Mouse (Mus musculus) liver, embryonic 11.5 days (tissue): ENCODE results near the gene Pgbd1. TPM values are rescaled to one million over a fixed set of nuclear protein-coding genes. Genes with fewer than 3 reads are reported as not detected.

Experiments
- ATAC-seq: fragments of 200-750 bp; cut with Nextera tagmentation; replicated peaks from 2 replicates; pipeline ENCODE4 v1.8.0; 2017; ENCODE audit warnings: moderate number of reproducible peaks, mild to moderate bottlenecking, moderate TSS enrichment, moderate library complexity; ENCODE audit not compliant: low FRiP score
- DNase-seq: peaks from one replicate; pipeline ENCODE4 v3.0.0-alpha.2; 2017; ENCODE audit warnings: low spot score
- H3K27ac ChIP-seq: fragments of 300-500 bp; sonication (generic); 2 replicates; pipeline ENCODE4 v1.5.1; 2014; ENCODE audit warnings: mild to moderate bottlenecking, low read depth, low read length, control low read depth
- H3K27me3 ChIP-seq: fragments of 300-500 bp; sonication (generic); replicated peaks from 2 replicates; pipeline ENCODE4 v1.6.1; 2014; ENCODE audit warnings: low read length, mixed read lengths; ENCODE audit not compliant: control insufficient read depth, insufficient read depth
- H3K36me3 ChIP-seq: fragments of 300-500 bp; sonication (generic); 2 replicates; pipeline ENCODE4 v1.6.1; 2014; ENCODE audit warnings: mild to moderate bottlenecking, low read length, moderate library complexity, mixed read lengths; ENCODE audit not compliant: control insufficient read depth, insufficient read depth
- H3K4me1 ChIP-seq: fragments of 300-500 bp; sonication (generic); replicated peaks from 2 replicates; pipeline ENCODE4 v1.6.1; 2014; ENCODE audit warnings: low read length, mixed read lengths; ENCODE audit not compliant: control insufficient read depth, insufficient read depth
- H3K4me2 ChIP-seq: fragments of 300-500 bp; sonication (generic); 2 replicates; pipeline ENCODE4 v1.6.1; 2014; ENCODE audit warnings: mild to moderate bottlenecking, control low read depth, moderate library complexity
- H3K4me3 ChIP-seq: fragments of 300-500 bp; sonication (generic); 2 replicates; pipeline ENCODE4 v1.5.1; 2014; ENCODE audit warnings: low read depth, low read length, control low read depth
- H3K9ac ChIP-seq: fragments of 300-500 bp; sonication (generic); 2 replicates; pipeline ENCODE4 v1.6.1; 2014; ENCODE audit warnings: low read depth, low read length, control low read depth
- H3K9me3 ChIP-seq: fragments of 300-500 bp; sonication (generic); 2 replicates; pipeline ENCODE4 v1.6.1; 2016; ENCODE audit warnings: low read length, inconsistent platforms, mixed read lengths; ENCODE audit not compliant: control insufficient read depth
- WGBS: fragments of 180-500 bp; shearing (Covaris S2); extraction: QIAGEN DNeasy Blood & Tissue Kit; methylation state at CpG from one replicate; pipeline ENCODE4 v1.1.7; 2014; 5-methylcytosine and 5-hydroxymethylcytosine counted together
- microRNA counts: library from miRNA; unstranded; fragments of <30 nt; microRNA quantifications from one replicate; lab custom pipeline; 2015
- microRNA-seq: library from miRNA; unstranded; fragments of <30 nt; microRNA quantifications from one replicate; pipeline ENCODE4, GENCODE M21; 2017; ENCODE audit warnings: borderline number of aligned reads
- polyA plus RNA-seq: library from polyadenylated mRNA; unstranded; fragments of >200 nt; fragmentation: Nextera tagmentation; extraction: Ambion mirVana; gene quantifications from 2 replicates; pipeline ENCODE4 v1.2.1, GENCODE M21; 2014

The Pgbd1 gene
- polyA plus RNA-seq, 1 experiment from 2014 or later: 2.8 TPM

GRCm38 (mm10) chr13:21395623-21396022 is 45.2 kb downstream of the Pgbd1 start:
- Histone ChIP-seq H3K4me3 (no peak overlapping the region), H3K36me3 (peaks cover 35% of the 10 kb centered on the region), H3K4me2 (no peak overlapping the region), H3K27ac (no peak overlapping the region), H3K9me3 (no peaks in the 10 kb centered on the region), H3K27me3 (no peaks in the 10 kb centered on the region), H3K4me1 (no peaks in the 10 kb centered on the region), H3K9ac (no peak overlapping the region)
- DNase-seq (no peak), ATAC-seq (no peak)
- 90% methylated on average over 6 of the region's 6 CpGs for WGBS

- no peak overlapping the region for H3K4me2 ChIP-seq
- H3K36me3 ChIP-seq: peaks cover 38% of the 10 kb centered on the region
- H3K9ac ChIP-seq: no peak overlapping the region
- no peaks in the 10 kb centered on the region for H3K9me3 ChIP-seq
- DNase-seq: no peak
- H3K4me3 ChIP-seq: no peak overlapping the region
- H3K27me3 ChIP-seq: no peaks in the 10 kb centered on the region
- no peak overlapping the region for H3K27ac ChIP-seq
- no peak for ATAC-seq
- 94% methylated on average over 1 of the region's 1 CpGs for WGBS
- no peaks in the 10 kb centered on the region for H3K4me1 ChIP-seq
Measured at GRCm38 (mm10) chr13:21395211-21395610, 45.6 kb downstream of the Pgbd1 start.

GRCm38 (mm10) chr13:21377773-21378172 is 63.1 kb downstream of the Pgbd1 start:
- H3K9ac ChIP-seq: no peak overlapping the region
- H3K4me1 ChIP-seq: no peaks in the 10 kb centered on the region
- H3K9me3 ChIP-seq: no peaks in the 10 kb centered on the region
- 76% methylated on average over 2 of the region's 2 CpGs for WGBS
- H3K27me3 ChIP-seq: no peaks in the 10 kb centered on the region
- no peaks in the 10 kb centered on the region for H3K36me3 ChIP-seq
- H3K4me3 ChIP-seq: no peak overlapping the region
- H3K27ac ChIP-seq: no peak overlapping the region
- DNase-seq (no peak), ATAC-seq (no peak)
- H3K4me2 ChIP-seq: no peak overlapping the region

GRCm38 (mm10) chr13:21372700-21373099 is 68.2 kb downstream of the Pgbd1 start:
- Histone ChIP-seq H3K4me3 (no peak overlapping the region), H3K9ac (no peak overlapping the region), H3K9me3 (no peaks in the 10 kb centered on the region), H3K4me2 (no peak overlapping the region), H3K27me3 (no peaks in the 10 kb centered on the region), H3K4me1 (no peaks in the 10 kb centered on the region), H3K27ac (no peak overlapping the region), H3K36me3 (peaks cover 15% of the 10 kb centered on the region; the same call in 1 of the 2 replicates)
- ATAC-seq: no peak
- 86% methylated on average over 2 of the region's 2 CpGs for WGBS
- no peak for DNase-seq

MicroRNAs within 50 kb of the gene (microRNA counts, 519-probe panel; counts per million panel counts)
- not detected for microRNA mmu-miR-1896 (lab: Ali Mortazavi, UCI)

Small RNA genes lying within 50 kb of the gene (microRNA-seq; reads per million reads assigned to microRNA genes)
- gene Mir1896: not detected
- not detected for gene Mir6942

Other genes starting within 250 kb of the Pgbd1 start
- gene Gpx5, start 148.3 kb downstream of the Pgbd1 start, polyA plus RNA-seq: not detected in 2 replicates
- gene Gpx6, start 128.9 kb downstream of the Pgbd1 start, polyA plus RNA-seq: not detected in 2 replicates
- gene Olfr1367, start 94.1 kb downstream of the Pgbd1 start, polyA plus RNA-seq: not detected in 2 replicates
- gene Zscan12, start 78.2 kb downstream of the Pgbd1 start, polyA plus RNA-seq: 10.2 and 12.0 TPM in 2 replicates
- 49.7 and 53.4 TPM in 2 replicates for gene Zkscan3, start 38.3 kb downstream of the Pgbd1 start, polyA plus RNA-seq
- gene Zscan26, start 12.7 kb upstream of the Pgbd1 start, polyA plus RNA-seq: 13.5 and 16.6 TPM in 2 replicates
- 1.1 and 1.5 TPM in 2 replicates for gene Nkapl, start 27.5 kb upstream of the Pgbd1 start, polyA plus RNA-seq
- 0.90 and 1.1 TPM in 2 replicates for gene Zkscan4, start 37.8 kb upstream of the Pgbd1 start, polyA plus RNA-seq
- gene Gm10065, start 38.4 kb upstream of the Pgbd1 start, polyA plus RNA-seq: not detected in 2 replicates
- 0.22 and 0.42 TPM in 2 replicates for gene AK157302, start 54.2 kb upstream of the Pgbd1 start, polyA plus RNA-seq
- gene Gm11273, start 60.4 kb upstream of the Pgbd1 start, polyA plus RNA-seq: 7.2 and 7.8 TPM in 2 replicates
- gene Zkscan8, start 90.1 kb upstream of the Pgbd1 start, polyA plus RNA-seq: 5.1 and 5.7 TPM in 2 replicates
- gene Olfr1366, start 101.8 kb upstream of the Pgbd1 start, polyA plus RNA-seq: 0.05 and 0.08 TPM in 2 replicates
- gene Olfr1535, start 118.8 kb upstream of the Pgbd1 start, polyA plus RNA-seq: not detected in 2 replicates
- gene Olfr1364, start 140.7 kb upstream of the Pgbd1 start, polyA plus RNA-seq: not detected in 2 replicates
- not detected in 2 replicates for gene Olfr1362, start 173.0 kb upstream of the Pgbd1 start, polyA plus RNA-seq
- not detected in 2 replicates for gene Olfr11, start 201.5 kb upstream of the Pgbd1 start, polyA plus RNA-seq
- not detected in 2 replicates for gene Olfr1361, start 222.3 kb upstream of the Pgbd1 start, polyA plus RNA-seq
- gene Olfr1360, start 236.3 kb upstream of the Pgbd1 start, polyA plus RNA-seq: not detected in 2 replicates